Mouse (Mus musculus) kidney, postnatal 0 days (tissue): Measurements from ENCODE around the gene Nme3. TPM values are rescaled to one million over a fixed set of nuclear protein-coding genes. Genes with fewer than 3 reads are reported as not detected.
"Not testable (repeated sequence)": the region's sequence is repeated elsewhere in the genome, so short reads cannot be mapped to it uniquely, and the experiment has no call there.

Source experiments
- ATAC-seq: fragments of 200-750 bp; cut with Nextera tagmentation; replicated peaks from 2 replicates; pipeline ENCODE4 v1.8.0; 2017; ENCODE audit warnings: low read depth, moderate number of reproducible peaks, moderate TSS enrichment, moderate library complexity; ENCODE audit not compliant: low FRiP score
- DNase-seq: peaks from one replicate; pipeline ENCODE4 v3.0.0-alpha.2; 2016; ENCODE audit warnings: low spot score
- H3K27ac ChIP-seq: fragments of 300-500 bp; sonication (generic); 2 replicates; pipeline ENCODE4 v1.5.1; 2014; ENCODE audit warnings: mild to moderate bottlenecking
- H3K27me3 ChIP-seq: fragments of 300-500 bp; sonication (generic); 2 replicates; pipeline ENCODE4 v1.6.1; 2014; ENCODE audit warnings: low read length, mixed read lengths; ENCODE audit not compliant: insufficient read depth
- H3K36me3 ChIP-seq: fragments of 300-500 bp; sonication (generic); 2 replicates; pipeline ENCODE4 v1.6.1; 2014; ENCODE audit warnings: low read length, mixed read lengths; ENCODE audit not compliant: insufficient read depth
- H3K4me1 ChIP-seq: fragments of 300-500 bp; sonication (generic); replicated peaks from 2 replicates; pipeline ENCODE4 v1.6.1; 2014; ENCODE audit warnings: antibody characterized with exemption, low read length, mixed read lengths; ENCODE audit not compliant: insufficient read depth
- H3K4me2 ChIP-seq: fragments of 300-500 bp; sonication (generic); 2 replicates; pipeline ENCODE4 v1.6.1; 2014; ENCODE audit warnings: mild to moderate bottlenecking, low read length, moderate library complexity, mixed read lengths
- H3K4me3 ChIP-seq: fragments of 300-500 bp; sonication (generic); replicated peaks from 2 replicates; pipeline ENCODE4 v1.5.1; 2014; ENCODE audit warnings: low read depth, low read length
- H3K9ac ChIP-seq: fragments of 300-500 bp; sonication (generic); 2 replicates; pipeline ENCODE4 v1.6.1; 2014; ENCODE audit warnings: low read depth, low read length
- H3K9me3 ChIP-seq: fragments of 300-500 bp; sonication (generic); replicated peaks from 2 replicates; pipeline ENCODE4 v1.6.1; 2016; ENCODE audit warnings: low read length, inconsistent platforms, mixed read lengths
- CTCF ChIP-seq: IDR thresholded peaks from 2 replicates; pipeline ENCODE4 v1.5.1; 2016; ENCODE audit warnings: antibody characterized with exemption, low read depth, mild to moderate bottlenecking, moderate library complexity
- WGBS: fragments of 180-500 bp; shearing (Covaris S2); extraction: QIAGEN DNeasy Blood & Tissue Kit; methylation state at CpG from one replicate; pipeline ENCODE4 v1.1.7; 2014; 5-methylcytosine and 5-hydroxymethylcytosine counted together
- polyA plus RNA-seq: library from polyadenylated mRNA; unstranded; fragments of >200 nt; fragmentation: Nextera tagmentation; extraction: Ambion mirVana; gene quantifications from 2 replicates; pipeline ENCODE4 v1.2.1, GENCODE M21; 2015

The Nme3 gene
- polyA plus RNA-seq, 1 experiment from 2014 or later = 93.1 TPM

GRCm38 (mm10) chr17:24934926-24935325 is 38.6 kb downstream of the Nme3 start:
- no peak overlapping the region for H3K27ac ChIP-seq
- no peaks in the 10 kb centered on the region for H3K27me3 ChIP-seq
- H3K9me3 ChIP-seq = no peaks in the 10 kb centered on the region
- WGBS = 73% methylated on average over 4 of the region's 4 CpGs
- no peak for TF ChIP-seq CTCF
- peak overlapping the region; percentile 67; the same call in 1 of the 2 replicates for H3K9ac ChIP-seq
- H3K36me3 ChIP-seq = 0 out of 2 replicates have a peak, but pooled peaks cover 4% of the 10 kb centered on the region
- peaks cover 13% of the 10 kb centered on the region for H3K4me1 ChIP-seq
- 0 out of 2 replicates have a peak overlapping the region, but pooled peaks have one; percentile 78 for H3K4me2 ChIP-seq
- ATAC-seq (no peak), DNase-seq (no peak)
- no peak overlapping the region for H3K4me3 ChIP-seq

DNA sequence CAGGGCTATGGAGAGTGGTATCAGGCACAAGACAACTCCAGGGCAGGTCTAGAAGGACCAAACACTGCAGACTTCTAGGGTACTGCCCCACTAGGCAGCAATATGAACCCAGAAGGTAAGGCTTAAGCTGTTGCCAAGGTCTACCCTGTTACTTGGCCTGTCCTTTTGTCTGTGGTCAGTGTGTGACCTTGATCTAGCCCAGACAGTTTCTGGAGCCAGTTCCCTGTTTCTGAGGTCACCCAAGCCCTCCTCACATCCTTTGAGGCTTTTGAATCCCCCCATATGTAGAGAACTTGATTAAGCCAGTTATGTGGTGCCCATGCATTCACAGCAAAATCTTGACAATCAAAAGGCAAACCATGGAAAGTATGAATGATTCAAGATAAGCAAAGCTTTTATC is 39.4 kb downstream of the Nme3 start:
- no peaks in the 10 kb centered on the region for H3K9me3 ChIP-seq
- no peaks in the 10 kb centered on the region for H3K27me3 ChIP-seq
- H3K9ac ChIP-seq = peak overlapping the region; percentile 67
- no peak for TF ChIP-seq CTCF
- H3K4me3 ChIP-seq = peak overlapping the region; percentile 84
- peak overlapping the region; percentile 78 for H3K4me2 ChIP-seq
- 0 out of 2 replicates have a peak, but pooled peaks cover 4% of the 10 kb centered on the region for H3K36me3 ChIP-seq
- H3K4me1 ChIP-seq = peaks cover 13% of the 10 kb centered on the region
- DNase-seq = no peak
- no peak overlapping the region for H3K27ac ChIP-seq
- no peak for ATAC-seq

- DNase-seq (peak; percentile 96), ATAC-seq (peak; percentile 94)
- peak within 1 kb of the TSS; percentile 67 for H3K9ac ChIP-seq
- H3K36me3 ChIP-seq = 0 out of 2 replicates have a peak, but pooled peaks cover 4% of the 10 kb centered on the region
- no peaks in the 10 kb centered on the region for H3K27me3 ChIP-seq
- peak within 1 kb of the TSS; percentile 78 for H3K4me2 ChIP-seq
- peak; percentile 55 for TF ChIP-seq CTCF
- peaks cover 13% of the 10 kb centered on the region for H3K4me1 ChIP-seq
- no peaks in the 10 kb centered on the region for H3K9me3 ChIP-seq
- peak within 1 kb of the TSS; percentile 84 for H3K4me3 ChIP-seq
- peak within 1 kb of the TSS; percentile 62 for H3K27ac ChIP-seq
- 1% methylated on average over 76 of the region's 78 CpGs for WGBS
Observed at GRCm38 (mm10) chr17:24936259-24937237, 40.2 kb downstream of the Nme3 start, which contains the start of gene Mapk8ip3. TSS of gene Mapk8ip3 (minus strand) at chr17:24936977.

- TF ChIP-seq CTCF = peak; percentile 19; the same call in 1 of the 2 replicates
- 45% methylated on average over 6 of the region's 6 CpGs for WGBS
- H3K4me2 ChIP-seq = peak overlapping the region; percentile 78
- H3K4me3 ChIP-seq = peak overlapping the region; percentile 84
- no peaks in the 10 kb centered on the region for H3K36me3 ChIP-seq
- H3K9me3 ChIP-seq = no peaks in the 10 kb centered on the region
- ATAC-seq = no peak
- peaks cover 13% of the 10 kb centered on the region for H3K4me1 ChIP-seq
- H3K27ac ChIP-seq = peak overlapping the region; percentile 62
- no peak for DNase-seq
- no peaks in the 10 kb centered on the region for H3K27me3 ChIP-seq
- H3K9ac ChIP-seq = peak overlapping the region; percentile 67; the same call in 1 of the 2 replicates
Observed at GRCm38 (mm10) chr17:24937266-24937665, 41.0 kb downstream of the Nme3 start.

- not testable (repeated sequence) for H3K4me1 ChIP-seq, H3K4me2 ChIP-seq, H3K9me3 ChIP-seq, H3K4me3 ChIP-seq, H3K9ac ChIP-seq, ATAC-seq, H3K27me3 ChIP-seq, H3K27ac ChIP-seq
- H3K36me3 ChIP-seq = peaks cover 16% of the 10 kb centered on the region; the same call in 1 of the 2 replicates
- peak; percentile 4 for DNase-seq
- TF ChIP-seq CTCF = peak; percentile 76
- 11% methylated on average over 2 of the region's 2 CpGs for WGBS
Observed at GRCm38 (mm10) chr17:24942453-24942852, 46.2 kb downstream of the Nme3 start.

DNA sequence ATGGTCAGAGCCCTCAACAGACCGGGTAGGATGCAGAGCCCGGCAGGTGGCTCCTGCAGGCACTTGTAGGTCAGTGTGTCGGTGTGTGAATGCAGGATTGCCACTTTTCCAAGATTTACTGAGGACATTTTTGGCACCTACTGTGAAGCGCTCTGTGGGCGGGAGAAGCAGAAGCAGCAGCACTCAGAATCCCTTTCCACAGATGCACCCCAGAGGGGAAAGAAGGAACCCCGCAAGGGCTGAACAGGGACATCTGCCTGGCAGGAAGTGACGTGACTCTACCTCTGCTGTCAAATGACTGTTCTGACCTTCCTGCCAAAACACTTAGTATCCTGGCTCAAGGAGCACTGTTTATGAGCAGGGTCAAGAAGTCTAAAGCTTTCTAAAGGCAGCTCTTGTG is 46.7 kb downstream of the Nme3 start:
- DNase-seq (no peak), ATAC-seq (no peak)
- no peak for TF ChIP-seq CTCF
- Histone ChIP-seq H3K27ac (no peak overlapping the region), H3K9me3 (no peaks in the 10 kb centered on the region), H3K4me1 (no peaks in the 10 kb centered on the region), H3K4me3 (no peak overlapping the region), H3K4me2 (no peak overlapping the region), H3K36me3 (peaks cover 22% of the 10 kb centered on the region; the same call in 1 of the 2 replicates), H3K9ac (no peak overlapping the region), H3K27me3 (no peaks in the 10 kb centered on the region)
- WGBS = 81% methylated on average over 7 of the region's 7 CpGs

GRCm38 (mm10) chr17:24943589-24943988 is 47.3 kb downstream of the Nme3 start:
- ATAC-seq, H3K27ac ChIP-seq, H3K27me3 ChIP-seq, DNase-seq, H3K4me1 ChIP-seq, H3K4me2 ChIP-seq, H3K4me3 ChIP-seq, H3K9me3 ChIP-seq, H3K9ac ChIP-seq: not testable (repeated sequence)
- H3K36me3 ChIP-seq = peaks cover 24% of the 10 kb centered on the region; the same call in 1 of the 2 replicates
- WGBS = 83% methylated on average over 1 of the region's 1 CpGs
